Mouse (Mus musculus): ENCODE measurements around the gene Btnl9. TPM values are rescaled to one million over a fixed set of nuclear protein-coding genes. Genes with fewer than 3 reads are reported as not detected.

Gene Btnl9
- total and polyA plus RNA-seq, 3 experiments: 0.03 TPM; not detected in 2

DNA sequence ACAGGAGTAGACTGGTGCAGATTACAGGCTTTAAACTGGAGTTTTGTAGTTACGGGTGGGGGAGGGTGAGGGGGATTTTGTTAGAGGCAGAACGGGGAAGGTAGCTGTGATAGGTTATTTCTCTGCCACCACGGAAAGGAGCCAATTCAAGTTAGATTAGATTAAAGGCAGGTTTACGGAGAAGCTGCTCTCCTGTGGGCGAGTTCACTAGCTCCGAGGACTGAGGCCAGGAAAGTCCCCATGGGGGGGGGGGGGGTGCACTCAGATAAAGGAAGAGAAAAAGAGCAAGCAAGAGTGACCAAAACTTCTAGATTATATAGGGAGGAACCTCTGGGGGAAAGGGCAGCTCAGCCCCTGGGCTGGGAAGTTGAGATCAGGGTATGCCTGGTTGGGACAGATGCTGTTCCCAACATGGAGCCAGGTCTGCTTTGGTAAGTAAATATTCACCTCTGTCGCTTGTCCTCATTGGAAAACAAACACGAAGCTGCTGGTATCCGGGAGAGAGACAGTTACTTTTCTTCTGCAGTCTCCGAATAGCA lies 15.6 kb upstream of the Btnl9 start (continued):
- TF ChIP-seq RCOR1 (IDR thresholded peaks at IDR 0.05; ENCODE audit: low read depth, low read length) (peak; percentile 61; the same call in 1 of the 2 replicates), JUND (IDR thresholded peaks at IDR 0.05; ENCODE audit: low read depth, low read length) (no peak), POLR2AphosphoS5 (IDR thresholded peaks at IDR 0.05; ENCODE audit: borderline replicate concordance, low read depth, low read length) (no peak), ETS1 (IDR thresholded peaks at IDR 0.05; ENCODE audit: low read depth, low read length) (peak; percentile 77), SIN3A (IDR thresholded peaks at IDR 0.05; ENCODE audit: low read length) (peak; percentile 81), ELF1 (IDR thresholded peaks at IDR 0.05; ENCODE audit: low read depth, low read length) (peak; percentile 60; the same call in 1 of the 2 replicates), POLR2AphosphoS2 (IDR thresholded peaks at IDR 0.05; ENCODE audit: low read length) (no peak; the same call in 1 of the 2 replicates), TCF12 (IDR thresholded peaks at IDR 0.05; ENCODE audit: low read depth, low read length) (peak; percentile 79), POLR2A (IDR thresholded peaks at IDR 0.05; ENCODE audit: control insufficient read depth in 1 of 2, insufficient read depth in 1 of 2, low read depth in 1 of 2, low read length in 2 of 2, poor library complexity in 1 of 2) (no peak), MAZ (IDR thresholded peaks at IDR 0.05; ENCODE audit: low read depth, low read length) (peak; percentile 93; the same call in 1 of the 2 replicates), USF2 (IDR thresholded peaks at IDR 0.05; ENCODE audit: borderline replicate concordance in 1 of 2, insufficient read depth in 1 of 2, low read depth in 1 of 2, low read length in 2 of 2) (no peak), CTCF (IDR thresholded peaks at IDR 0.05 in 2 of 3, conservative IDR thresholded peaks at IDR 0.05 in 1 of 3; ENCODE audit: control insufficient read depth in 1 of 3, insufficient read depth in 1 of 3, low read depth in 2 of 3, low read length in 3 of 3, poor library complexity in 1 of 3, severe bottlenecking in 1 of 3) (no peak), KAT2A (conservative IDR thresholded peaks at IDR 0.05; ENCODE audit: low read depth, low read length) (no peak), BHLHE40 (IDR thresholded peaks at IDR 0.05; ENCODE audit: borderline replicate concordance, low read depth, low read length) (peak; percentile 64), MYC (IDR thresholded peaks at IDR 0.05; ENCODE audit: low read depth, low read length) (no peak), CHD2 (IDR thresholded peaks at IDR 0.05; ENCODE audit: low read length) (peak; percentile 54; the same call in 1 of the 2 replicates), CHD1 (IDR thresholded peaks at IDR 0.05; ENCODE audit: low read depth, low read length) (peak; percentile 44; the same call in 1 of the 2 replicates), SMC3 (IDR thresholded peaks at IDR 0.05; ENCODE audit: low read depth, low read length) (0 out of 2 replicates have a peak, but pooled peaks have one; percentile 30), TBP (IDR thresholded peaks at IDR 0.05; ENCODE audit: low read depth, low read length) (peak; percentile 77), MYB (IDR thresholded peaks at IDR 0.05; ENCODE audit: low read depth, low read length) (no peak), ZKSCAN1 (IDR thresholded peaks at IDR 0.05; ENCODE audit: low read depth, low read length) (peak; percentile 56; the same call in 1 of the 2 replicates)

DNA sequence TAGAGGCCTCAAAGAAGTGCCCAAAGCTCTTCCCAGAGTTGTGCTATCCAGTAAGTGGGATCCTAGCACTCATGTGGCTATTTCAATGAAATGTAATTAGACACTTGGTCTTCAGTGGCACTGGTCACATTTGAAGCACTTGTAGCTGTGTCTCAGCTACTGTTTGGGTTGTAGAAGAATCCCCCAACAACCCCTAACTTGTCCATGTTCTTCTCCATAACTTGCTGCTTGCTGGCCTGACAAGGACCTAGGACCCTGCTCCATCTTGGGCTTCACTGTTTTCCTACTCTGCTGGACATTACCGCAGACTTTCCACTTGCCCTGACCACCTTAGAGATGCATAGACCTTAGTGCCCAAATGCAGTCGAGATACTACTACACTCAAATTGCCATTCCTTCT lies 15.1 kb upstream of the Btnl9 start:
- TF ChIP-seq MYC (IDR thresholded peaks at IDR 0.05; ENCODE audit: low read depth, low read length) (no peak), ZC3H11A (IDR thresholded peaks at IDR 0.05; ENCODE audit: low read depth, low read length) (no peak), ETS1 (IDR thresholded peaks at IDR 0.05; ENCODE audit: low read depth, low read length) (no peak), GABPA (IDR thresholded peaks at IDR 0.05; ENCODE audit: low read depth, low read length) (no peak), MAX (IDR thresholded peaks at IDR 0.05; ENCODE audit: low read length) (no peak), CHD2 (IDR thresholded peaks at IDR 0.05; ENCODE audit: low read length) (no peak), SMC3 (IDR thresholded peaks at IDR 0.05; ENCODE audit: low read depth, low read length) (no peak), JUND (IDR thresholded peaks at IDR 0.05; ENCODE audit: low read depth, low read length) (no peak), NRF1 (IDR thresholded peaks at IDR 0.05; ENCODE audit: insufficient read depth, low read depth, low read length, poor library complexity, severe bottlenecking) (no peak), TAL1 (IDR thresholded peaks at IDR 0.05; ENCODE audit: low read length) (no peak), KAT2A (conservative IDR thresholded peaks at IDR 0.05; ENCODE audit: low read depth, low read length) (no peak), CTCF (IDR thresholded peaks at IDR 0.05 in 2 of 3, conservative IDR thresholded peaks at IDR 0.05 in 1 of 3; ENCODE audit: control insufficient read depth in 1 of 3, insufficient read depth in 1 of 3, low read depth in 2 of 3, low read length in 3 of 3, poor library complexity in 1 of 3, severe bottlenecking in 1 of 3) (no peak), POLR2A (IDR thresholded peaks at IDR 0.05; ENCODE audit: control insufficient read depth in 1 of 2, insufficient read depth in 1 of 2, low read depth in 1 of 2, low read length in 2 of 2, poor library complexity in 1 of 2) (no peak), MEF2A (IDR thresholded peaks at IDR 0.05; ENCODE audit: extremely low read depth, insufficient replicate concordance, low read depth, low read length, poor library complexity, severe bottlenecking) (no peak), TCF12 (IDR thresholded peaks at IDR 0.05; ENCODE audit: low read depth, low read length) (no peak), POLR2AphosphoS5 (IDR thresholded peaks at IDR 0.05; ENCODE audit: borderline replicate concordance, low read depth, low read length) (no peak), MAFK (IDR thresholded peaks at IDR 0.05; ENCODE audit: borderline replicate concordance, low read depth, low read length) (no peak)
- peak overlapping the region; percentile 72 to 73 for H3K4me3 ChIP-seq (ENCODE audit: control insufficient read depth in 1 of 2, insufficient read depth in 1 of 2, low read depth in 2 of 2, low read length in 2 of 2)
- no peak for DNase-seq (ENCODE audit: low read depth, low spot score)
- no peaks in the 10 kb centered on the region for H3K9me3 ChIP-seq (replicated peaks; ENCODE audit: insufficient read depth, low read length)
- peak overlapping the region; percentile 93 for H3K9ac ChIP-seq (ENCODE audit: control insufficient read depth, low read depth, low read length, poor library complexity, severe bottlenecking)
- peaks cover 2 to 35% of the 10 kb centered on the region in 2 experiments; a peak in 3 of 4 replicates for H3K36me3 ChIP-seq (ENCODE audit: control insufficient read depth in 1 of 2, insufficient read depth in 2 of 2, low read length in 2 of 2)
- H3K27ac ChIP-seq (ENCODE audit: control insufficient read depth, low read depth, low read length): peak overlapping the region; percentile 94
- peaks cover 39% of the 10 kb centered on the region for H3K79me2 ChIP-seq (ENCODE audit: control insufficient read depth, insufficient read depth, low read length, poor library complexity)
- H3K4me1 ChIP-seq (ENCODE audit: control insufficient read depth in 1 of 2, insufficient read depth in 2 of 2, low read length in 2 of 2): peaks cover 14 to 33% of the 10 kb centered on the region in 2 experiments
- H3K27me3 ChIP-seq (ENCODE audit: control insufficient read depth in 1 of 2, insufficient read depth in 2 of 2, low read length in 2 of 2): no peaks in the 10 kb centered on the region
